Mouse (Mus musculus) ES-Bruce4 (cell line): Measurements from ENCODE around the gene Fgf14.

Experiments used
- CTCF ChIP-seq: IDR thresholded peaks from one replicate; pipeline ENCODE4 v1.8.1; 2011; ENCODE audit warnings: low read depth, low read length
- POLR2A ChIP-seq: IDR thresholded peaks from one replicate; pipeline ENCODE4 v1.8.1; 2011; ENCODE audit warnings: low read length; ENCODE audit not compliant: insufficient read depth

GRCm38 (mm10) chr14:124411890-124412289 lies 265.0 kb downstream of the Fgf14 start:
- TF ChIP-seq CTCF (no peak), POLR2A (no peak)
